Mouse (Mus musculus) adrenal gland, adult 2 months (tissue): ENCODE results near the gene Mycbpap. TPM values are rescaled to one million over a fixed set of nuclear protein-coding genes. Genes with fewer than 3 reads are reported as not detected.

Source experiments
- polyA plus RNA-seq: library from polyadenylated mRNA; depleted of rRNA; stranded (reverse); fragments of >200 nt; gene quantifications from 2 replicates; pipeline ENCODE4 v1.2.3, GENCODE M21; 2012; rRNA removed
- total RNA-seq, 2 experiments: library from RNA; stranded (reverse); gene quantifications; 2 replicates each; pipeline ENCODE4 v1.2.3; 2021

Mycbpap gene
- total and polyA plus RNA-seq, 3 experiments = 0.49 to 6.7 (median 3.8) TPM

Other genes starting within 250 kb of the Mycbpap start
- gene Gm21885, start 239.9 kb downstream of the Mycbpap start, total RNA-seq = not detected
- not detected in 2 replicates for gene Gm21885, start 239.9 kb downstream of the Mycbpap start, polyA plus RNA-seq
- gene Luc7l3, start 199.8 kb downstream of the Mycbpap start, total RNA-seq = 10 to 100 TPM; 59.5 to 63.7 TPM
- gene Luc7l3, start 199.8 kb downstream of the Mycbpap start, polyA plus RNA-seq = 2.3 and 2.6 TPM in 2 replicates
- gene Ankrd40, start 193.7 kb downstream of the Mycbpap start, total RNA-seq = 100 to 1,000 TPM; 163 to 189 TPM
- gene Ankrd40, start 193.7 kb downstream of the Mycbpap start, polyA plus RNA-seq = 175 and 195 TPM in 2 replicates
- gene Abcc3, start 128.7 kb downstream of the Mycbpap start, total RNA-seq = 1 to 10 TPM; 6.2 to 7.5 TPM
- 5.8 and 5.9 TPM in 2 replicates for gene Abcc3, start 128.7 kb downstream of the Mycbpap start, polyA plus RNA-seq
- under 1 TPM; 0.61 to 0.69 TPM for gene Cacna1g, start 47.5 kb downstream of the Mycbpap start, total RNA-seq
- gene Cacna1g, start 47.5 kb downstream of the Mycbpap start, polyA plus RNA-seq = 2.7 and 3.5 TPM in 2 replicates
- not detected for gene Spata20, start 35.6 kb downstream of the Mycbpap start, total RNA-seq
- gene Spata20, start 35.6 kb downstream of the Mycbpap start, polyA plus RNA-seq = not detected in 2 replicates
- gene Epn3, start 21.8 kb downstream of the Mycbpap start, total RNA-seq = 10 to 100 TPM; 23.3 to 40.4 TPM
- gene Epn3, start 21.8 kb downstream of the Mycbpap start, polyA plus RNA-seq = 23.0 and 25.5 TPM in 2 replicates
- 10 to 100 TPM in 1 of 2 experiments, 1 to 10 TPM in 1; 8.4 to 13.4 TPM for gene Rsad1, start 27.5 kb upstream of the Mycbpap start, total RNA-seq
- gene Rsad1, start 27.5 kb upstream of the Mycbpap start, polyA plus RNA-seq = 25.8 and 27.0 TPM in 2 replicates
- gene Chad, start 43.3 kb upstream of the Mycbpap start, total RNA-seq = not detected
- 0.06 and 0.13 TPM in 2 replicates for gene Chad, start 43.3 kb upstream of the Mycbpap start, polyA plus RNA-seq
- gene Acsf2, start 80.1 kb upstream of the Mycbpap start, total RNA-seq = 100 to 1,000 TPM; 146 to 155 TPM
- 149 and 167 TPM in 2 replicates for gene Acsf2, start 80.1 kb upstream of the Mycbpap start, polyA plus RNA-seq
- 100 to 1,000 TPM; 119 to 128 TPM for gene Lrrc59, start 108.0 kb upstream of the Mycbpap start, total RNA-seq
- gene Lrrc59, start 108.0 kb upstream of the Mycbpap start, polyA plus RNA-seq = 51.9 and 66.4 TPM in 2 replicates
- gene Mrpl27, start 132.0 kb upstream of the Mycbpap start, total RNA-seq = 10 to 100 TPM; 78.0 to 91.6 TPM
- 12.3 and 14.2 TPM in 2 replicates for gene Mrpl27, start 132.0 kb upstream of the Mycbpap start, polyA plus RNA-seq
- gene Eme1, start 132.2 kb upstream of the Mycbpap start, total RNA-seq = under 1 TPM; 0.29 to 0.31 TPM
- 0.18 and 0.21 TPM in 2 replicates for gene Eme1, start 132.2 kb upstream of the Mycbpap start, polyA plus RNA-seq
- gene Xylt2, start 155.8 kb upstream of the Mycbpap start, total RNA-seq = 10 to 100 TPM; 11.5 to 19.0 TPM
- gene Xylt2, start 155.8 kb upstream of the Mycbpap start, polyA plus RNA-seq = 51.7 and 60.4 TPM in 2 replicates
- not detected for gene Gm11541, start 182.8 kb upstream of the Mycbpap start, total RNA-seq
- gene Gm11541, start 182.8 kb upstream of the Mycbpap start, polyA plus RNA-seq = not detected in 2 replicates
- gene Cdc34b, start 220.0 kb upstream of the Mycbpap start, total RNA-seq = under 1 TPM; 0.31 to 0.40 TPM
- 0.10 and 0.55 TPM in 2 replicates for gene Cdc34b, start 220.0 kb upstream of the Mycbpap start, polyA plus RNA-seq